Mouse (Mus musculus): ENCODE results near the gene Lrat. TPM values are rescaled to one million over a fixed set of nuclear protein-coding genes. Genes with fewer than 3 reads are reported as not detected.

Lrat gene
- polyA plus RNA-seq, 1 experiment: 0.21 TPM

DNA sequence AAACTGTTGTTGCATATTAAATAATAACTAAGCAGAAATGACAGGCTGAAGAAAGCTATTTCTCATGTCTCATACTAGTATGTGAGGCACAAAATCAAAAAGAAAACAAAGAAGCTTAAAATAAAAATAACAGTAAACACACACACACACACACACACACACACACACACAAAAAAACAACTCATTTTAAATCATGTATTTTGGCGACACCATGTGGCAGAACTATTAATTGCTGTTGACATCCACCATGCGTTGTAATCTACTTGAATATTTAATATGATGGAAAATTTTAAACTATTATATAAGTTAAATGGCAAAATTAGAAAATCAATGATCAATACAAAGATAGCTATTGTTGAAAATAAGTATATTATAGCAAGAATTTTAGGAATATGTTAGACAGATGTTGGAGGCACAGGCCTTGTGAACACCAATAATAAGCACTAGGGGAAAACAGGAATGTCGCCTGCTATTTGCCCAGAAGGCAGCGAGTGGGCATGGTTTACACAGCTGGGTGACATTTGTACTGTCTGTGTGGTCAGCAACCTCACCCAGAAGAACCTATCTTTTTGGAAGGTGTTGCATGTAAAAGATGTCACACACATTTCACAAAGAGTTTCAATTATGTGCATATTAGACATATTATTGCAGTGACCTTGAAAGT lies 46.2 kb downstream of the Lrat start:
- Histone ChIP-seq H3K27ac (ENCODE audit: insufficient read depth, low read length) (no peak overlapping the region), H3K4me3 (replicated peaks; ENCODE audit: insufficient read depth, low read depth, low read length) (no peak overlapping the region), H3K27me3 (ENCODE audit: control insufficient read depth, insufficient read depth, low read length) (no peaks in the 10 kb centered on the region), H3K4me1 (ENCODE audit: control insufficient read depth, insufficient read depth, low read length) (no peaks in the 10 kb centered on the region)
- TF ChIP-seq POLR2A (IDR thresholded peaks at IDR 0.05; ENCODE audit: borderline replicate concordance, insufficient read depth, low read length): no peak
- TF ChIP-seq CTCF (IDR thresholded peaks at IDR 0.05; ENCODE audit: borderline replicate concordance, insufficient read depth, low read depth, low read length): peak; percentile 50; the same call in 1 of the 2 replicates
- peak; percentile 23 to 34 for DNase-seq
- WGBS: 22% methylated on average over 4 of the region's 4 CpGs

Other genes with a start within 250 kb of the Lrat start
- gene Rbm46, start 27.5 kb downstream of the Lrat start, polyA plus RNA-seq (2012; rRNA removed): 0.29 and 0.33 TPM in 2 replicates
- gene Fgg, start 103.8 kb upstream of the Lrat start, polyA plus RNA-seq (2012; rRNA removed): not detected in 2 replicates
- 0.05 TPM in 1 of 2 replicates, not detected in the other for gene Fga, start 122.1 kb upstream of the Lrat start, polyA plus RNA-seq (2012; rRNA removed)
- 0.03 TPM in 1 of 2 replicates, not detected in the other for gene Fgb, start 145.9 kb upstream of the Lrat start, polyA plus RNA-seq (2012; rRNA removed)
- gene Plrg1, start 151.5 kb upstream of the Lrat start, polyA plus RNA-seq (2012; rRNA removed): 60.5 and 62.5 TPM in 2 replicates
- 0.33 and 0.39 TPM in 2 replicates for gene Dchs2, start 224.0 kb upstream of the Lrat start, polyA plus RNA-seq (2012; rRNA removed)